21 mouse cellular contexts compared by ENCODE assay signal in the genomic region with DNA sequence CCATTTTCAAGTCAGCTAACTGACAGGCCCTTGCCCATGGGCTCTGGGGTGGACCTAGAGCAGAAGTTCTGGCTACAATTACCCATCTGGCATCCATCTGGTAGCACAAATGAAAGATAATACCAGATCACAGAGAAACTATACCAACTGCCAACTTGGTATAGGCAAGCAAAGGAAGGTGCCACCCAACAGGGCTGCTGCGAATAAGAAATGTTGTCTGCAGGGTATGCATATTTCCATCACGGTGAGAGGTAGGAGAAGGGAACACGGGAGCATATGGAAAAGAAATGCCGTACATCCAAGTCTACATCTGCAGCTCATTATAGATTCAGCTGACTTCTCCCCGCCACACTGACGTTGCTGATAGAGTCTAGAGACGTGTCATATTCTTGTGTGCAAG.
A peak's percentile ranks its signal among the peaks of the same experiment; 100 is the strongest.
DNase-seq lines count a peak whose midpoint lies in the region; ATAC-seq and TF ChIP-seq lines count a peak whose summit lies in the region.
"Had no signal": no experiment of that assay in that cellular context is flagged by ENCODE, and none has a peak within 500 bp of the region (broad histone marks: within the 10 kb centered on the region; RNA-seq: fewer than 3 reads in every experiment).

No protein-coding gene starts in this region.

- ATAC-seq in frontal cortex, adult (ENCODE audit: low TSS enrichment), result peak; percentile 41; the same call in 1 of the 2 replicates
- ATAC-seq: liver, embryonic 12.5 days had no signal

- H3K4me1 ChIP-seq in embryonic facial prominence, embryonic 10.5 days, result peaks cover 27% of the 10 kb centered on the region
- H3K4me1 ChIP-seq: liver, embryonic 12.5 days; lung, embryonic 15.5 days had no signal

- H3K27me3 ChIP-seq in embryonic facial prominence, embryonic 10.5 days (replicated peaks; ENCODE audit: low read depth, poor library complexity, severe bottlenecking), result no peaks in the 10 kb centered on the region
- H3K27me3 ChIP-seq: liver, embryonic 12.5 days; lung, embryonic 15.5 days; neural tube, embryonic 13.5 days had no signal

- no peak for DNase-seq in frontal cortex, postnatal 10 days (ENCODE audit: low spot score in 2 of 2)
- peak; percentile 81 for DNase-seq in brain, embryonic 14.5 days (ENCODE audit: low read depth)
- DNase-seq in embryonic facial prominence, embryonic 10.5 days (ENCODE audit: low spot score), result peak; percentile 48
- peak; percentile 62 for DNase-seq in forelimb bud, embryonic 11.5 days (ENCODE audit: low read depth, low spot score)
- DNase-seq in kidney, postnatal 14 days, result no peak
- DNase-seq in cerebellum, adult 11 months, result no peak
- no peak for DNase-seq in gastrocnemius, postnatal 4 days (ENCODE audit: low spot score in 2 of 2)
- DNase-seq: adrenal gland, postnatal 36 days; B cell, adult 2 months; cerebellum, adult 2 months; cerebellum, postnatal 36 days; gastrocnemius, postnatal 14 days; heart, postnatal 10 days; kidney, adult 18-20 months; lung, postnatal 4 days; thymus, postnatal 36 days had no signal

- TF ChIP-seq CTCF in brain, embryonic 14.5 days (IDR thresholded peaks at IDR 0.05; ENCODE audit: borderline replicate concordance, extremely low read depth, insufficient read depth, insufficient read length), result no peak

- TF ChIP-seq POLR2A in brain, embryonic 14.5 days (IDR thresholded peaks at IDR 0.05; ENCODE audit: borderline replicate concordance, extremely low read depth, insufficient read depth, insufficient read length, poor library complexity, severe bottlenecking), result no peak

- 35% methylated on average over 7 of the region's 7 CpGs for WGBS in embryonic facial prominence, embryonic 10.5 days

- H3K27ac ChIP-seq in embryonic facial prominence, embryonic 10.5 days (replicated peaks), result no peak overlapping the region; the same call in 1 of the 2 replicates
- H3K27ac ChIP-seq: kidney, postnatal 0 days; liver, embryonic 12.5 days; lung, embryonic 15.5 days; neural tube, embryonic 13.5 days had no signal

- H3K9me3 ChIP-seq in embryonic facial prominence, embryonic 10.5 days, result no peaks in the 10 kb centered on the region
- H3K9me3 ChIP-seq: liver, embryonic 12.5 days; lung, embryonic 15.5 days; neural tube, embryonic 13.5 days had no signal

- no peak overlapping the region for H3K4me3 ChIP-seq in embryonic facial prominence, embryonic 10.5 days
- H3K4me3 ChIP-seq: liver, embryonic 12.5 days; lung, embryonic 15.5 days; neural tube, embryonic 13.5 days had no signal

- no peaks in the 10 kb centered on the region for H3K36me3 ChIP-seq in embryonic facial prominence, embryonic 10.5 days (replicated peaks)
- H3K36me3 ChIP-seq: liver, embryonic 12.5 days; lung, embryonic 15.5 days; neural tube, embryonic 13.5 days had no signal

Comparison
In these comparisons a context has a peak if more than half of its experiments do, and no peak if none do; other contexts are left out.
1. DNase-seq: peak in brain, embryonic 14.5 days (single experiment), embryonic facial prominence, embryonic 10.5 days (single experiment) and forelimb bud, embryonic 11.5 days (single experiment); none in frontal cortex, postnatal 10 days (0 of 2), kidney, postnatal 14 days (single experiment), cerebellum, adult 11 months (single experiment) and gastrocnemius, postnatal 4 days (0 of 2).